Mouse (Mus musculus): ENCODE measurements around the gene Vmn1r33.
"Not testable (repeated sequence)": the region's sequence is repeated elsewhere in the genome, so short reads cannot be mapped to it uniquely, and the experiment has no call there.

GRCm38 (mm10) chr6:66618182-66618581 is at the start of gene Vmn1r33:
- TF ChIP-seq CTCF (IDR thresholded peaks at IDR 0.05; ENCODE audit: borderline replicate concordance, insufficient read depth, low read length); POLR2A (IDR thresholded peaks at IDR 0.05; ENCODE audit: low read depth, low read length): not testable (repeated sequence)
